Mouse (Mus musculus): ENCODE results near the gene Syne2. TPM values are rescaled to one million over a fixed set of nuclear protein-coding genes. Genes with fewer than 3 reads are reported as not detected.
"Not testable (repeated sequence)": the region's sequence is repeated elsewhere in the genome, so short reads cannot be mapped to it uniquely, and the experiment has no call there.

Syne2 gene
- 69.4 and 83.0 TPM in 2 replicates for polyA plus RNA-seq (2016; fragmentation: Nextera tagmentation; extraction: Ambion mirVana)

GRCm38 (mm10) chr12:75817959-75818452, at the start of gene Syne2:
Gene Syne2 (plus strand): TSS chr12:75818134.
- H3K4me1 ChIP-seq, result peaks cover 23% of the 10 kb centered on the region
- peak within 1 kb of the TSS; percentile 62; the same call in 1 of the 2 replicates for H3K27ac ChIP-seq
- no peaks in the 10 kb centered on the region for H3K36me3 ChIP-seq
- ATAC-seq (ENCODE audit: low FRiP score, low read depth), result peak; percentile 95
- WGBS, result under 1% methylated on average over 54 of the region's 54 CpGs
- peak within 1 kb of the TSS; percentile 85 for H3K4me2 ChIP-seq (replicated peaks)
- peak within 1 kb of the TSS; percentile 92 for H3K9ac ChIP-seq
- H3K9me3 ChIP-seq, result no peaks in the 10 kb centered on the region
- peak within 1 kb of the TSS; percentile 89 for H3K4me3 ChIP-seq
- no peaks in the 10 kb centered on the region for H3K27me3 ChIP-seq (replicated peaks)

- ATAC-seq (ENCODE audit: low FRiP score, low read depth), result no peak
- H3K27ac ChIP-seq, result no peak overlapping the region
- H3K4me1 ChIP-seq, result no peaks in the 10 kb centered on the region
- no peaks in the 10 kb centered on the region for H3K9me3 ChIP-seq
- no peak overlapping the region for H3K4me3 ChIP-seq
- no peak overlapping the region for H3K9ac ChIP-seq
- WGBS, result 70% methylated on average over 3 of the region's 3 CpGs
- no peak overlapping the region for H3K4me2 ChIP-seq (replicated peaks)
- H3K27me3 ChIP-seq (replicated peaks), result no peaks in the 10 kb centered on the region
- H3K36me3 ChIP-seq, result no peaks in the 10 kb centered on the region
Measured at GRCm38 (mm10) chr12:75771410-75771809, 46.5 kb upstream of the Syne2 start.

- Histone ChIP-seq H3K36me3 (no peaks in the 10 kb centered on the region), H3K27ac (no peak overlapping the region), H3K9ac (no peak overlapping the region), H3K4me3 (no peak overlapping the region), H3K27me3 (replicated peaks) (no peaks in the 10 kb centered on the region), H3K9me3 (no peaks in the 10 kb centered on the region), H3K4me2 (replicated peaks) (no peak overlapping the region), H3K4me1 (no peaks in the 10 kb centered on the region)
- no peak for ATAC-seq (ENCODE audit: low FRiP score, low read depth)
- 21% methylated on average over 3 of the region's 3 CpGs for WGBS
Measured at GRCm38 (mm10) chr12:75772424-75773034, 45.4 kb upstream of the Syne2 start.

- no peaks in the 10 kb centered on the region for H3K9me3 ChIP-seq
- H3K27ac ChIP-seq, result no peak overlapping the region
- ATAC-seq (ENCODE audit: low FRiP score, low read depth), result no peak
- no peak overlapping the region for H3K4me2 ChIP-seq (replicated peaks)
- no peaks in the 10 kb centered on the region for H3K36me3 ChIP-seq
- no peaks in the 10 kb centered on the region for H3K27me3 ChIP-seq (replicated peaks)
- H3K4me1 ChIP-seq, result no peaks in the 10 kb centered on the region
- H3K9ac ChIP-seq, result no peak overlapping the region
- H3K4me3 ChIP-seq, result no peak overlapping the region
Measured at GRCm38 (mm10) chr12:75781445-75781844, 36.5 kb upstream of the Syne2 start.

GRCm38 (mm10) chr12:75781995-75782394, 35.9 kb upstream of the Syne2 start:
- no peak overlapping the region for H3K4me3 ChIP-seq
- no peak overlapping the region for H3K4me2 ChIP-seq (replicated peaks)
- H3K9ac ChIP-seq, result no peak overlapping the region
- H3K9me3 ChIP-seq, result no peaks in the 10 kb centered on the region
- H3K27ac ChIP-seq, result no peak overlapping the region
- WGBS, result 87% methylated on average over 7 of the region's 7 CpGs
- H3K36me3 ChIP-seq, result no peaks in the 10 kb centered on the region
- no peaks in the 10 kb centered on the region for H3K4me1 ChIP-seq
- no peak for ATAC-seq (ENCODE audit: low FRiP score, low read depth)
- H3K27me3 ChIP-seq (replicated peaks), result no peaks in the 10 kb centered on the region

- Histone ChIP-seq H3K27me3 (replicated peaks) (no peaks in the 10 kb centered on the region), H3K4me1 (no peaks in the 10 kb centered on the region), H3K4me3 (no peak overlapping the region), H3K9me3 (no peaks in the 10 kb centered on the region), H3K27ac (no peak overlapping the region), H3K4me2 (replicated peaks) (no peak overlapping the region), H3K36me3 (no peaks in the 10 kb centered on the region), H3K9ac (no peak overlapping the region)
- ATAC-seq (ENCODE audit: low FRiP score, low read depth), result no peak
- WGBS, result 90% methylated on average over 2 of the region's 2 CpGs
Measured at GRCm38 (mm10) chr12:75784271-75784751, 33.6 kb upstream of the Syne2 start.

GRCm38 (mm10) chr12:75786681-75787080, 31.3 kb upstream of the Syne2 start:
- H3K4me2 ChIP-seq (replicated peaks); H3K9ac ChIP-seq; H3K9me3 ChIP-seq; H3K27ac ChIP-seq; H3K27me3 ChIP-seq (replicated peaks); H3K4me3 ChIP-seq; H3K4me1 ChIP-seq; ATAC-seq (ENCODE audit: low FRiP score, low read depth); H3K36me3 ChIP-seq: not testable (repeated sequence)
- WGBS, result 7% methylated on average over 2 of the region's 2 CpGs

GRCm38 (mm10) chr12:75789451-75789850, 28.5 kb upstream of the Syne2 start:
- ATAC-seq (ENCODE audit: low FRiP score, low read depth), result no peak
- no peak overlapping the region for H3K27ac ChIP-seq
- no peaks in the 10 kb centered on the region for H3K36me3 ChIP-seq
- WGBS, result 66% methylated on average over 4 of the region's 4 CpGs
- H3K9ac ChIP-seq, result no peak overlapping the region
- H3K4me3 ChIP-seq, result no peak overlapping the region
- H3K9me3 ChIP-seq, result no peaks in the 10 kb centered on the region
- H3K4me1 ChIP-seq, result no peaks in the 10 kb centered on the region
- no peaks in the 10 kb centered on the region for H3K27me3 ChIP-seq (replicated peaks)
- no peak overlapping the region for H3K4me2 ChIP-seq (replicated peaks)

- no peak overlapping the region for H3K27ac ChIP-seq
- no peak overlapping the region for H3K4me2 ChIP-seq (replicated peaks)
- no peak overlapping the region for H3K9ac ChIP-seq
- ATAC-seq (ENCODE audit: low FRiP score, low read depth), result no peak
- no peaks in the 10 kb centered on the region for H3K9me3 ChIP-seq
- no peaks in the 10 kb centered on the region for H3K27me3 ChIP-seq (replicated peaks)
- no peaks in the 10 kb centered on the region for H3K4me1 ChIP-seq
- no peak overlapping the region for H3K4me3 ChIP-seq
- H3K36me3 ChIP-seq, result no peaks in the 10 kb centered on the region
- 77% methylated on average over 4 of the region's 4 CpGs for WGBS
Measured at GRCm38 (mm10) chr12:75794527-75794926, 23.4 kb upstream of the Syne2 start.

- H3K36me3 ChIP-seq, result no peaks in the 10 kb centered on the region
- ATAC-seq (ENCODE audit: low FRiP score, low read depth), result no peak
- H3K4me1 ChIP-seq, result no peaks in the 10 kb centered on the region
- H3K9me3 ChIP-seq, result no peaks in the 10 kb centered on the region
- H3K4me3 ChIP-seq, result no peak overlapping the region
- no peak overlapping the region for H3K9ac ChIP-seq
- 76% methylated on average over 2 of the region's 2 CpGs for WGBS
- H3K27me3 ChIP-seq (replicated peaks), result no peaks in the 10 kb centered on the region
- H3K4me2 ChIP-seq (replicated peaks), result no peak overlapping the region
- H3K27ac ChIP-seq, result no peak overlapping the region
Measured at GRCm38 (mm10) chr12:75796510-75796909, 21.4 kb upstream of the Syne2 start.

- Histone ChIP-seq H3K4me2 (replicated peaks) (no peak overlapping the region), H3K36me3 (no peaks in the 10 kb centered on the region), H3K4me3 (no peak overlapping the region), H3K4me1 (no peaks in the 10 kb centered on the region), H3K9me3 (no peaks in the 10 kb centered on the region), H3K27me3 (replicated peaks) (no peaks in the 10 kb centered on the region), H3K27ac (no peak overlapping the region), H3K9ac (no peak overlapping the region)
- ATAC-seq (ENCODE audit: low FRiP score, low read depth), result no peak
- 92% methylated on average over 4 of the region's 4 CpGs for WGBS
Measured at GRCm38 (mm10) chr12:75806281-75806680, 11.7 kb upstream of the Syne2 start.

GRCm38 (mm10) chr12:75813766-75814165, 4.2 kb upstream of the Syne2 start:
- no peak for ATAC-seq (ENCODE audit: low FRiP score, low read depth)
- Histone ChIP-seq H3K9me3 (no peaks in the 10 kb centered on the region), H3K4me1 (peaks cover 3% of the 10 kb centered on the region; the same call in 1 of the 2 replicates), H3K9ac (no peak overlapping the region), H3K27ac (no peak overlapping the region), H3K27me3 (replicated peaks) (no peaks in the 10 kb centered on the region), H3K4me3 (no peak overlapping the region), H3K4me2 (replicated peaks) (no peak overlapping the region), H3K36me3 (no peaks in the 10 kb centered on the region)
- WGBS, result 91% methylated on average over 2 of the region's 2 CpGs

GRCm38 (mm10) chr12:75814551-75814950, 3.4 kb upstream of the Syne2 start:
- Histone ChIP-seq H3K4me3 (no peak overlapping the region), H3K36me3 (no peaks in the 10 kb centered on the region), H3K9ac (no peak overlapping the region), H3K4me1 (peaks cover 8% of the 10 kb centered on the region), H3K4me2 (replicated peaks) (no peak overlapping the region), H3K9me3 (no peaks in the 10 kb centered on the region), H3K27me3 (replicated peaks) (no peaks in the 10 kb centered on the region), H3K27ac (no peak overlapping the region)
- no peak for ATAC-seq (ENCODE audit: low FRiP score, low read depth)
- WGBS, result 80% methylated on average over 6 of the region's 6 CpGs
